Mouse (Mus musculus): ENCODE results near the gene Mterf1b.

DNA sequence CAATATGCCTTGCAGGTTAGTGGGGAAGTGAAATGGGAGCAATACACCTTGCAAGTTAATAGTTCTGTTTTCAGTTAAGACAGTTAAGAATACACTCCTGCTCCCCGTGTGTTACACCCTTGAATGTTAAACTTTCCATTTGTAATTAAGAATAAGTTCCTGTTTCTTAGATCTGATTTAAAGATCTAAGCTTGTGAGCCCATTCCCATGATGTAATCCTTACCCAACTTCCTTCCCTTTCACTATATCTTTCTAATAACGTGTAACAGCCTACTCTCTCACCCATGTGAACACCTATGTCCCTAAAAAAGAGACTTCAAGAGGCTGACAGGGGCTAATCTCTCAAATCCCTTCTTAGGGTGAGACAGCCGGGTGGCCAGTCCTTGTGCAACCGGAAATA is 5.4 kb upstream of the Mterf1b start:
- TF ChIP-seq CTCF (IDR thresholded peaks at IDR 0.05): no peak
- no peak for TF ChIP-seq POLR2A (IDR thresholded peaks at IDR 0.05; ENCODE audit: insufficient read depth, low read depth, low read length)
- no peak for TF ChIP-seq EP300 (IDR thresholded peaks at IDR 0.05; ENCODE audit: insufficient read depth, low read depth, low read length)

Data from heart, adult 2 months (tissue).